Mouse (Mus musculus) granulocyte monocyte progenitor cell, adult 5-6 weeks (primary cell): ENCODE results near the gene Rab5c. TPM values are rescaled to one million over a fixed set of nuclear protein-coding genes. Genes with fewer than 3 reads are reported as not detected.

Source experiments
- ATAC-seq: replicated peaks from 2 replicates; pipeline ENCODE4 v1.8.0; 2016; ENCODE audit warnings: mild to moderate bottlenecking, moderate TSS enrichment, inconsistent platforms; ENCODE audit not compliant: poor library complexity, severe bottlenecking
- total RNA-seq, 2 experiments: library from RNA; stranded (forward) in 1 of 2; stranded (reverse) in 1 of 2; fragments of 200-712, 200-1000 nt in 1 of 2; fragments of >200 nt in 1 of 2; fragmentation: Nextera tagmentation in 1 of 2; gene quantifications; 2 replicates each; pipeline ENCODE4 v1.2.3; 2014 to 2017

The Rab5c gene
- total RNA-seq, 2 experiments from 2014 or later: 113 to 116 TPM

- peak; percentile 38; the same call in 1 of the 2 replicates for ATAC-seq
Measured at GRCm38 (mm10) chr11:100721776-100722492, 16.1 kb downstream of the Rab5c start.

GRCm38 (mm10) chr11:100721254-100721653 lies 16.8 kb downstream of the Rab5c start:
- peak; percentile 38 for ATAC-seq

GRCm38 (mm10) chr11:100720345-100720744 lies 17.7 kb downstream of the Rab5c start:
- ATAC-seq: no peak

GRCm38 (mm10) chr11:100719893-100720292 lies 18.1 kb downstream of the Rab5c start:
- no peak for ATAC-seq

GRCm38 (mm10) chr11:100719312-100719711 lies 18.7 kb downstream of the Rab5c start:
- no peak for ATAC-seq

- ATAC-seq: no peak
Measured at GRCm38 (mm10) chr11:100718866-100719265, 19.1 kb downstream of the Rab5c start.

GRCm38 (mm10) chr11:100718462-100718861 lies 19.6 kb downstream of the Rab5c start:
- no peak for ATAC-seq

GRCm38 (mm10) chr11:100716649-100717048 lies 21.4 kb downstream of the Rab5c start:
- no peak for ATAC-seq

GRCm38 (mm10) chr11:100714948-100715347 lies 23.1 kb downstream of the Rab5c start:
- no peak for ATAC-seq

GRCm38 (mm10) chr11:100714534-100714915 lies 23.5 kb downstream of the Rab5c start:
- peak; percentile 58 for ATAC-seq

GRCm38 (mm10) chr11:100713735-100714533 lies 24.1 kb downstream of the Rab5c start, which contains the start of gene Hspb9:
TSS of gene Hspb9 (plus strand) at chr11:100713850.
- peak; percentile 72 for ATAC-seq

- no peak for ATAC-seq
Measured at GRCm38 (mm10) chr11:100713174-100713573, 24.8 kb downstream of the Rab5c start.

- ATAC-seq: peak; percentile 41; the same call in 1 of the 2 replicates
Measured at GRCm38 (mm10) chr11:100711783-100712615, 26.0 kb downstream of the Rab5c start, which contains the start of gene Kat2a. TSS of gene Kat2a (minus strand) at chr11:100712465.

GRCm38 (mm10) chr11:100710977-100711376 lies 27.0 kb downstream of the Rab5c start:
- ATAC-seq: no peak

- ATAC-seq: no peak
Measured at GRCm38 (mm10) chr11:100710528-100710927, 27.5 kb downstream of the Rab5c start.

GRCm38 (mm10) chr11:100709201-100709810 lies 28.7 kb downstream of the Rab5c start:
- no peak for ATAC-seq

- no peak for ATAC-seq
Measured at GRCm38 (mm10) chr11:100705095-100705747, 32.8 kb downstream of the Rab5c start.

- ATAC-seq: peak; percentile 63
Measured at GRCm38 (mm10) chr11:100703851-100704531, 34.0 kb downstream of the Rab5c start, which contains the start of gene Dhx58. TSS of gene Dhx58 (minus strand) at chr11:100704271.

GRCm38 (mm10) chr11:100703366-100703765 lies 34.6 kb downstream of the Rab5c start:
- no peak for ATAC-seq
